Mouse (Mus musculus): Measurements from ENCODE around the gene Fbxl2.

DNA sequence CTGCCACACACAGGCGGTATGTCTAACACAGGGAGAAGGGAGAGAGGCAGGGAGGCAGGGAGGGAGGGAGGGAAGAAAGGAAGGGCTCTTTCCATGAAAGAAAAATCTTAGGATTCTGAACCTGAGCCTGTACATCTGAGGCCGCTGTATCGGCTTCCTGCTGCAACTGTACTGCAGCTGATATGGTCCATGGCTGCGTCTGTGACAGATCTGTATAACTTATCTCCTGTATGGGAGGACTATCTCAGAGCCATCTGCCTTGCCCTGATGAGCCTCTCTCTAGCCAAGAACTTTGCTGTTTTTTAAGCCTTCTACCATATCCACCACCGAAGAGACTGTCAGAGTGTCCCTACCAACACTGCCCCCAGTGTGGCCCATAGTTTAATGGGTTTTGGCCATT, 130.2 kb downstream of the Fbxl2 start:
- no peak for TF ChIP-seq GATA1 (IDR thresholded peaks at IDR 0.05; ENCODE audit: borderline replicate concordance, low read length)
- no peak for TF ChIP-seq FLI1 (IDR thresholded peaks at IDR 0.05; ENCODE audit: low read length)

Data from megakaryocyte, embryonic 14.5 days (primary cell).